8 mouse cellular contexts compared by ENCODE assay signal in genomic region chr7:72400056-72400455, GRCm38 (mm10).
DNase-seq lines count a peak whose midpoint lies in the region; ATAC-seq and TF ChIP-seq lines count a peak whose summit lies in the region.

No protein-coding gene starts in this region.

- H3K79me2 ChIP-seq in CH12.LX (replicated peaks; ENCODE audit: control insufficient read depth, extremely low read depth, insufficient read depth, poor library complexity, severe bottlenecking): no peaks in the 10 kb centered on the region

- no peak for TF ChIP-seq EP300 in CH12.LX (IDR thresholded peaks at IDR 0.05; ENCODE audit: low read length)

- H3K27ac ChIP-seq in CH12.LX (ENCODE audit: insufficient read depth, low read depth): no peak overlapping the region
- H3K27ac ChIP-seq in cerebellum, adult 2 months (ENCODE audit: insufficient read depth, low read length): no peak overlapping the region
- H3K27ac ChIP-seq in limb, embryonic 10.5 days: no peak overlapping the region

- no peaks in the 10 kb centered on the region for H3K27me3 ChIP-seq in CH12.LX (replicated peaks)
- no peaks in the 10 kb centered on the region; the same call in 1 of the 2 replicates for H3K27me3 ChIP-seq in cerebellum, adult 2 months (ENCODE audit: control insufficient read depth, insufficient read depth, low read length)
- no peaks in the 10 kb centered on the region for H3K27me3 ChIP-seq in limb, embryonic 10.5 days (ENCODE audit: low read depth, poor library complexity, severe bottlenecking)

- no peak overlapping the region for H3K9ac ChIP-seq in CH12.LX (ENCODE audit: insufficient read depth, low read depth)

- H3K4me3 ChIP-seq in CH12.LX (replicated peaks in 1 of 3; ENCODE audit: low read depth in 2 of 3, low read length in 2 of 3, poor library complexity in 1 of 3): no peak overlapping the region
- H3K4me3 ChIP-seq in cerebellum, adult 2 months (replicated peaks; ENCODE audit: insufficient read depth, low read depth, low read length): no peak overlapping the region
- no peak overlapping the region for H3K4me3 ChIP-seq in limb, embryonic 10.5 days

- no peak for TF ChIP-seq POLR2A in CH12.LX (IDR thresholded peaks at IDR 0.05; ENCODE audit: low read depth, low read length)
- TF ChIP-seq POLR2A in cerebellum, adult 2 months (IDR thresholded peaks at IDR 0.05; ENCODE audit: borderline replicate concordance, insufficient read depth, low read length): no peak

- ATAC-seq in frontal cortex, adult (ENCODE audit: low TSS enrichment): peak; percentile 57; the same call in 1 of the 2 replicates

- H3K4me1 ChIP-seq in CH12.LX (ENCODE audit: control insufficient read depth in 1 of 2, insufficient read depth in 2 of 2): no peaks in the 10 kb centered on the region; a peak in 1 of 4 replicates
- H3K4me1 ChIP-seq in cerebellum, adult 2 months (ENCODE audit: control insufficient read depth, insufficient read depth, low read length): no peaks in the 10 kb centered on the region
- H3K4me1 ChIP-seq in limb, embryonic 10.5 days: no peaks in the 10 kb centered on the region

- H3K4me2 ChIP-seq in CH12.LX (ENCODE audit: insufficient read depth, low read depth, poor library complexity, severe bottlenecking): no peak overlapping the region

- dilution Hi-C loops in CH12.LX (cut with MboI; ENCODE audit: extremely low pct_ligation_motif_present, extremely low pct_unique_long_range_greater_than_20kb, low sequenced_read_pairs): no loop called here

- DNase-seq in 3T3-L1 (ENCODE audit: low read depth, low spot score) (peak; percentile 83), CH12.LX (ENCODE audit: extremely low read depth) (peak; percentile 73)
- peak; percentile 55 to 61 for DNase-seq in cerebellum, adult 2 months
- DNase-seq in kidney, adult 9 months: peak; percentile 67
- peak; percentile 55 for DNase-seq in limb, embryonic 10.5 days (ENCODE audit: low spot score)
- peak; percentile 84 for DNase-seq in retina, embryonic 14.5 days (ENCODE audit: low spot score)
- DNase-seq in natural killer cell, adult 2 months (ENCODE audit: low spot score in 2 of 2): no peak

- no peaks in the 10 kb centered on the region for H3K9me3 ChIP-seq in CH12.LX (replicated peaks; ENCODE audit: low read length)
- H3K9me3 ChIP-seq in limb, embryonic 10.5 days (replicated peaks): no peaks in the 10 kb centered on the region

- H3K36me3 ChIP-seq in CH12.LX (replicated peaks in 1 of 2; ENCODE audit: control insufficient read depth in 1 of 2, insufficient read depth in 1 of 2, low read length in 1 of 2): no peaks in the 10 kb centered on the region
- H3K36me3 ChIP-seq in limb, embryonic 10.5 days: no peaks in the 10 kb centered on the region

- peak; percentile 29 to 99; a peak in 2 of 4 replicates for TF ChIP-seq CTCF in CH12.LX (conservative IDR thresholded peaks at IDR 0.05 in 1 of 2, IDR thresholded peaks at IDR 0.05 in 1 of 2; ENCODE audit: low read depth in 2 of 2, low read length in 2 of 2)
- peak; percentile 69 for TF ChIP-seq CTCF in cerebellum, adult 2 months (IDR thresholded peaks at IDR 0.05; ENCODE audit: borderline replicate concordance, insufficient read depth, low read depth, low read length)

- TF ChIP-seq RAD21 in CH12.LX (IDR thresholded peaks at IDR 0.05; ENCODE audit: low read depth, low read length): peak; percentile 94

- in situ Hi-C loops in CH12.LX (cut with MboI; ENCODE audit: low pct_ligation_motif_present, low pct_unique_long_range_greater_than_20kb, low sequenced_read_pairs): no loop called here

TF ChIP-seq in CH12.LX, 34 proteins besides CTCF, POLR2A, EP300 and RAD21:
- TF ChIP-seq USF2 (conservative IDR thresholded peaks at IDR 0.05; ENCODE audit: low read depth, low read length) (no peak), TBP (conservative IDR thresholded peaks at IDR 0.05; ENCODE audit: low read depth, low read length) (no peak), UBTF (IDR thresholded peaks at IDR 0.05; ENCODE audit: low read depth, low read length) (no peak), RCOR1 (conservative IDR thresholded peaks at IDR 0.05; ENCODE audit: low read depth, low read length) (no peak), JUND (conservative IDR thresholded peaks at IDR 0.05; ENCODE audit: low read depth, low read length) (no peak), SIN3A (IDR thresholded peaks at IDR 0.05; ENCODE audit: low read length) (no peak), NRF1 (IDR thresholded peaks at IDR 0.05; ENCODE audit: low read depth, low read length) (no peak), ZNF384 (IDR thresholded peaks at IDR 0.05; ENCODE audit: low read depth, low read length) (peak; percentile 85), BHLHE40 (IDR thresholded peaks at IDR 0.05; ENCODE audit: low read depth, low read length) (no peak), MXI1 (IDR thresholded peaks at IDR 0.05; ENCODE audit: low read depth, low read length) (no peak), IRF4 (IDR thresholded peaks at IDR 0.05; ENCODE audit: low read depth, low read length) (no peak), MEF2A (IDR thresholded peaks at IDR 0.05; ENCODE audit: borderline replicate concordance, low read depth, low read length) (no peak), PAX5 (IDR thresholded peaks at IDR 0.05; ENCODE audit: low read length) (no peak), MAX (IDR thresholded peaks at IDR 0.05; ENCODE audit: low read length) (no peak), GABPA (IDR thresholded peaks at IDR 0.05; ENCODE audit: insufficient replicate concordance, low read depth, low read length) (no peak), NELFE (IDR thresholded peaks at IDR 0.05; ENCODE audit: low read depth, low read length) (peak; percentile 48; the same call in 1 of the 2 replicates), ZC3H11A (IDR thresholded peaks at IDR 0.05; ENCODE audit: low read depth, low read length) (peak; percentile 76), SMC3 (IDR thresholded peaks at IDR 0.05; ENCODE audit: low read depth, low read length) (peak; percentile 77), POLR2AphosphoS2 (IDR thresholded peaks at IDR 0.05; ENCODE audit: low read depth, low read length) (no peak), TCF12 (IDR thresholded peaks at IDR 0.05; ENCODE audit: low read depth, low read length) (no peak), MYC (IDR thresholded peaks at IDR 0.05; ENCODE audit: low read depth, low read length) (no peak)

Comparison
In these comparisons a context has a peak if more than half of its experiments do, and no peak if none do; other contexts are left out.
1. DNase-seq: peak in 3T3-L1 (single experiment), CH12.LX (single experiment), cerebellum, adult 2 months (2 of 2), kidney, adult 9 months (single experiment), limb, embryonic 10.5 days (single experiment) and retina, embryonic 14.5 days (single experiment); none in natural killer cell, adult 2 months (0 of 2).